Mouse (Mus musculus) skeletal muscle tissue, postnatal 0 days (tissue): ENCODE results near the gene Gm15155. TPM values are rescaled to one million over a fixed set of nuclear protein-coding genes. Genes with fewer than 3 reads are reported as not detected.

Experiments used
- polyA plus RNA-seq: library from polyadenylated mRNA; unstranded; fragments of >200 nt; fragmentation: Nextera tagmentation; extraction: Ambion mirVana; gene quantifications from 2 replicates; pipeline ENCODE4 v1.2.1, GENCODE M21; 2015

The Gm15155 gene
- not detected in 2 replicates for polyA plus RNA-seq

GRCm38 (mm10) chrX:155624341-155624841 is at the start of gene Gm15155:
TSS of gene Gm15155 (plus strand) at chrX:155624741.

GRCm38 (mm10) chrX:155623701-155624281 is 750 bp upstream of the Gm15155 start, which contains the start of gene Ptchd1:
TSS of gene Ptchd1 (minus strand) at chrX:155623814.

Other genes starting within 250 kb of the Gm15155 start
- gene Ptchd1, start 927 bp upstream of the Gm15155 start, polyA plus RNA-seq = 0.22 and 0.26 TPM in 2 replicates